Mouse (Mus musculus) inflammation-experienced regulatory T-cells, adult 6 months (primary cell): ENCODE data around the gene Clic5. TPM values are rescaled to one million over a fixed set of nuclear protein-coding genes. Genes with fewer than 3 reads are reported as not detected.

Experiments used
- ATAC-seq: one replicate; pipeline ENCODE4 v1.8.0; 2017
- polyA plus RNA-seq, 3 experiments: library from polyadenylated mRNA; unstranded; fragments of 100-300 nt; shearing (Covaris generic); gene quantifications; one replicate each; pipeline ENCODE4 v1.2.1; 2017

Clic5 gene
- polyA plus RNA-seq, result under 1 TPM in 1 of 3 experiments, not detected in 2; 0.09 TPM

DNA sequence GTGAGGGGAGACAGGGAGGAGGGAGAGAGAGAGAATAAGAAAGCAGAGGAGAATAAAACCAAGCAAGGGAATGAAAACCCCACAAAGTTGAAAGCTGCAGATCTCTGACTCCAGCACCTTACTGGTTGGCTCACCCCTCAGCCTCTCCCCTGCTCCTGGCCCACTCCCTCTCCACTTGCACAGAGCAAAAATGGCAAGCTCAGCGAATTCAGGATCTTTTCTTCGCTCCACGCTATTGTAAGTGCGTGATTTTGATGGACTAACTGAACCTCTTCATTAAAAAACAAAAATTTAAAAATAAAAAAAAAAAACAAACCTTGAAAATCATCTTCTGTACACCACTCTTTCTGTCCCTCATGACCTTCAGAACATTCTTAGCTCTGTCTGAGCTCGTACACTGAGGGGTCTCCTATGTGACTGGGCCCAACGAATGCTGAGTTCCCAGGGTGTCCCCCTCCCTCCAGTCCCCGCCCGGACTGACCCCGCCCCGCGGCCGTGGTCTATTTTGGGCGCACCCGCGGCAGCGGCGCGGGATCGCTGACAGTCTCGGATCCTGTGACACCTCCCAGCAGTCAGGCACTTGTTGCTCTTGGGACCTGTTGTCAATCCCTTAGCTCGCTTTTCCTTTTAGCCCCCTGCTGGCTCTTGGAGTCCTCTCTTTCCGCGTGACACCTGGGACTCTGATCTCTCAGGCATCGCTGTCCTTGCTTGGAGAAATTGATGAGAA lies at the start of gene Clic5:
Clic5 (plus strand) TSS at position 543 of the 727 bp plus-strand sequence.
- ATAC-seq, result peak; percentile 48

DNA sequence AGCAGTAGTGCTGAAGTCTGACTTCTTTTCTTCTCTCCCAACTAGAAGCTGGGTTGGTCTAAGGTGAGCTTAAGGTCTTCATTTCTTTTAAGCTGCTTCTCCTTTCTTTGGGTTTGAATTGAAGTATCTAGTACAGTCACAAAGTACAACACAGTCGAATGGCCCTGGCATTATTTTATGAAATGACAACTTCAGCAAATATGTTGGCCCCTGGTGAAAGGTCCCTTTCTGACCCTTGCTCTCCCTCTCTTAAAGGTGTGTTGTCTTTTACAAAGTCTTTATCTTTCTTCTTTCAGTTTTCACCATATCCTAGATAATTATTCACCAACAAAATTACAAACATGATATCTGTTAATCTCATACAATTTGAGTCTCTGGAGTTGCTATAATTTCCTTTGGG lies 42.6 kb upstream of the Clic5 start:
- ATAC-seq, result no peak

DNA sequence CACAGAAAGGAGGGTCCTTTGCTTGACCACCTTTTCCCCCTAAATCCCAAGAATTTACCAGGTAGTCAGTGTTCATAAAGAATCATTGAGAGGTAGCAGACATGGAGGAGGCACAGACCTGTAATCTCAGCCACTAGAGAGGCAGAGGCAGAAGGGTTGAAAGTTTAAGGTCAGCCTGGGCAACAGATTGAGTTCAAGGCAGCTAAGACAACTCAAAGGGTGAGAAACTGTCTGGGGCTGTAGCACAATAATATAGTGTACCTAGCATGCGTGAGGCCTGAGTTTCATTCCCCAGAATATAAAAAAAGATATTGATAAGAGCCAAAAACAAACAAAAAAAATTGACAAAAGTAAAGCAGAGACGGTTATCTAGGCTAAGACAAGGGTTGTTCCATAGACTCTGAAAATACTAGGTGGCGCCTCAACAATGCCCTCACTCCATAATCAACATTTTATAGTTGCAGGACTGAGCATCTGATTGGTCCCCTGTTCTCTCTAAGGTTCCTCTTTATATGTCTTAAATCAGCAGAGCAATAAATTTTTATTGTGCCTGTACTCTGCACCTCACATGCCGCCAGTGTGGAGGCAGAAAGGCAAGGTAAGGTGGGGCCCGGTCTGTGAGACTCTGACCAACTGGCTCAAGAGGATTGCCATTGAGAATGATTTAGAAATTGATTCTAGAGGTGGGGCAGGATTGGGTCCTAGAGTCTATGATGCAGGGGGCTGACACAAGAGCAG lies 40.1 kb upstream of the Clic5 start:
- no peak for ATAC-seq

DNA sequence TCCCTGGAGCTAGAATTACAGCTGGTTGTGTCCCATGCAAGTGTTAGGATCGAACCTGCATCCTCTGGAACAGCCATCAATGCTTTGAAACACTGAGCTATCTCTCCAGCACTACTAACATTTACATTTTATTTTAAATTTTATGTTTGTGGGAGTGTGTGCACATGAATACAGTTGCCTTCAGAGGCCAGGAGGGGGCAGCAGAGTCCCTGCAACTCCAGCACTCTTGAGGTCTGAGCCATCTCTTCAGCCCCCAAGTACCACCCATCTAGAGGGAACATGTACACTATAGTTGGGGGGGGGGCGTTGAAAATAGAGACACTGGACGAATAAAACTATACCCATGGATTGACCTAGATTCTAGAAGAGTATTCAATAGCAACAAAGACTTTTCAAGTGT lies 37.3 kb upstream of the Clic5 start:
- ATAC-seq, result no peak

DNA sequence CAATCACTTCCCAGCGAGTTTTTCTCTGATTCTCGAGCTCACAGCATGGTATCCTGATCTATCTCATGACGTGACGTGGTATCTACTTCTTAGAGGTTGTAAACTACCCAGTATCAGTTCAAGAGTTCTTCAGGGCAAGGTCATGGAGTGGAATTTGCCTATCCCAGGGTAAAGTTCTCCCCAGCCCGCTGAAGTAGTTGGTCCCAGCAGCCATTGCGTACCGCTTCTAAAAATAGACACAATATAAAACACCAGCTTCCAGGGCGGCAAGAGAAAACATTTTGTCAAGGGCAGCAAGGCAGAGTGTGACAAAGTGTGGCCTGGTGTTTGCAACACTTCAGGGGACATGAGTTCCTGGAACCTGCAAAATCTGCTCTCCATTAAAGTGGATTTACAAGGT lies 36.5 kb upstream of the Clic5 start:
- ATAC-seq, result no peak

DNA sequence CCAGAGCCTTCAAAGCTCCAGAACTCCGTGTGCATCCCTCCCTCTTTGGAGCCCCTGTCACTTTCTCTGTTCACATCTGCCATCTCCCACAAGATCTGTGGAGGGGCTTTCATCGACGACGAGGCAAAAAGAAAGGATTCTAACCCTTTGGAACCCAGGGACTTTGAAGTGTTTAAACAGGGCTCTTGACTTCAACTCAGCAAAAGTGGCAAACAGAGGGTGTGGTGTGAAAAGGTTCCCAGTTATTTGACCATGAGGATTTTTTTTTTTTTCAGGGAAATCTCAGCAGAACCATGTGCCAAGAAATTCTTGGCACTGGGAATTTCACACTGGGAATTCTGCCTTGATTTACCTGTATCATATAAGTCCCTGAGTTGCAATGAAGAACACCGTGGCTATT lies 34.5 kb upstream of the Clic5 start:
- ATAC-seq, result no peak

DNA sequence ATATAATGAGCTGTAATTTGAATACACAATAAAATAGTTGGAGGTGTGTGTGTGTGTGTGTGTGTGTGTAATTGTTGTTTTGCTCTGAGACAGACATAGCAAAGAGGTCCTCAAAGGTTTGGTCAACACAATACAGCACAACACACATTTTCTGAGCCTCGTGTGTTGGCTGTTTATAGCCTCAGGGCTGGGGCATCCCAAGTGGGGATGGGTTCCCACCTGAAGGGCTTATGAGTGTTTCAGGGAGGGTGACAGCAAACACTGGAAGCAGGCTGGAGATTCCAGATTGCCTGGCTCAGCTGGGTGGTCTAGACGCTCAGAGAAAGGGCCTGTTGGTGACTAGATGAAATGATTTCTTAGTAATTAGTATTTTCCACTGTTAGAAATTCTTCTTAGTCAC lies 33.2 kb upstream of the Clic5 start:
- no peak for ATAC-seq

DNA sequence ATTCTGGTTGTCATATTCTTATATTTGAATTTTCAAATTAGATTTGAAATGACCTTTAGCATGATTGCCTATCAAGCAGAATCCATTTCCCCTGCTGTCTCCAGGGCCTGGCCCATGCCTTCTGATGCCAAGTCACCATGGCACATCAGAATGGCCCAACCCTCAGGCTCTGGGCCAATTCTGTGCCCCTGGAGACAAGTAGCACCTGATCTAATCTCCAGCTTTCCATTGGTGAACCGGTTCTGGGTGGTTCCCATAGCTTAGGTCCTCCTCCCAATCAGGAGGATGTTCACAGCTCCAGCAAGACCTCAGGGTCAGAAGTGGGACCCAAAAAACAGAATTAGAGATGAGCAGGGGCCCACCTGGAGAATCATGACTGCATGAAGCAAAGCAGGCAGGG lies 30.2 kb upstream of the Clic5 start:
- no peak for ATAC-seq

DNA sequence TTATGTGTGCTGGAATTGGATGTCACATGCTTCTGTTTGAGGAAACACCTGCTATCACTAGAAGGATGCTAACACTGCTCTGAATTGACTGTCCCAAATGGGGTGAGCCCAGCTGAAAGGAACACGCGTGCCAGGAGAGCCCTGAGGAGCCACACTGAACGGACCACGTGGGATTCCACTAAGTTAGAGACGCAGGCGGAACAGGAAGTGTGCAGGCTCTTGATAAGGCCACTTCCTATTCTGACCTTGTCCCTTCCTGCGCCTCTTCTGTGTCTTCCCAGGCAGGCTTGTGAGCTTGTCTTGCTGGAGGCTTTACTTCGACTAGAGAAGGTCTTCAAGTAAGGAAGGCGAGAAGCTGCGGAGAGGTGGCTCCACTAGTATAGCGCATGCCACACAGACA lies 27.9 kb upstream of the Clic5 start:
- no peak for ATAC-seq

DNA sequence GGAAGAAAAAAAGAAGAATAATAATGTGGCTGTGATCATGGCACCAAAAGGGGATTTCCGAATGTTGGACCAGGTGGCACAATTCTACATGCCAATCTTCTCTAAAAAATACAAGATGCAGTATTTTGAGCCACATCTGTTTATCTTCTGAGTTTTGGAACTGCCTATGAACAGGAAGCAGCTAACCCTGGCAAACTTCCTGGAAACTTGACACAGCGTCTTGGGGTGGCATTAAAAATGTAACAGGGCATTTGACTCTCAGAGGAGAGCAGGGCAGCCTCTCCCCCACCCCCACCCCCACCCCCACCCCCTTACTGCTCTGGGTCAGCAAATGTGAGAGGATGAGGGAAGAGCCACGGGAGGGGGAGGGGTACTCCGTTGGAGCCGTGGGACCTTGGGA lies 25.9 kb upstream of the Clic5 start:
- ATAC-seq, result no peak

DNA sequence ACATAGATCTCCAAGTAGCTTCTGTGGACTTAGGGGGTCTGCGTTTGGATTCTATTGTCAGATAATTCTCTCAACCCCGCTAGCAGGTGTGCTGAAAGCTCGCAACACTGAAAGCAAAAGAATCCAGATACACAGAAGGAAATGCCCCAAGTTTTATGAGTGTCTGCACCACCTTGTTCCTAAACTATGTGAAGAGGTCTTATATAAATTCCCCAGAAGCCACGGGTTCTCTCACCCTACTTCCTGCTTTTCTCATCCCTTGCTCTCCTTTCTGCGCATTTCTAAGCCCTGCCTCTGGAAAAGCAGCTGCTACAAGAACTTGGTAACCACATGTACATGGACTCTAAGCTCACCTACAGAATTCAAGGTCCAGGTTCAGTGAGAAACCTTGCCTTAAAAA lies 25.4 kb upstream of the Clic5 start:
- no peak for ATAC-seq

DNA sequence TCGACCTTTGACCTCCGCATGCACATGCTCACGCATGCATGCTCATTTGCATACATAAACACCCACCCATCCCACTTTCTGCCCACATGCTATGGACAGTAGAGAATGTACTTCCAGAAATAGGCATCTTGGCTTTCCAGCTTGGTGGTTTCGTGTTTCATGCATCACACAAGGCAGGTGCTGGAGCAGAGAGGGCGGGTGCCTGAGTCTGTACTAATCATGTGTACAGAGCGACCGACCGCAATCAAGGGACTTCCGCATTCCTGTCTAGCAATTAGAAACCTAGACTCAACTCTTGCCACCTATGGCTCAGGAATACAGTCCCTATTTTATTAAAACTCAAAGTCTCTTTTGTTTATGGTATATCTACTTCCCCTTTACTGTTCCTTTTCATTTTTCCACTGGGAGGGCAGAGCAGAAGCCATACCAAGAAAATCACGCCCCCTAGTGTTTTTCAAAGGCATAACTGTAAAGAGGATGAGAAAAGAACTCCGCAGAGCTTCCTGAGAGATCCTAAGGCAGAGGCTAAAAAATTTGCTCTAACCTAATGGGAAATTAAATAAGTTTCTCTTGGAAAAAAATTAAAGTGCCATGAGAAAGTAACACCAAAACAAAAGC lies 22.5 kb upstream of the Clic5 start:
- no peak for ATAC-seq

DNA sequence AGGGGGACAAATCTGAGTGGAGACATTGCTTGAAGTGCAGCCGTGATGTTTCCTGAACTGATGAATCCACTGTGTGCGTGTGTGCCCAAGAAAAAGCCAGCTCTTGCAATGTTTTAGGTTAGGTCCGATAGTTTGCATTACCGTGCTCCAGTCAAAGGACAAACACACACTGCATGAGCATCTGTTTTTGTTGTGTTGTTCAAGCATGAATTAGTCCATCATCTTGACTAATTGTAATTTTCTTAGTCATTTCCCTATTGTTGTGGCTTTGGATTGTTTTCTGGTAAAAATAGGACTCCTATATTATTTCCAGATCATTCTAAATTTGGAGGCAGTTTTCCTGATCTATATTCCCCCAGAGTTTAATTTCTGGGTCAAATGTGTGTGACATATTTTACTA lies 18.7 kb upstream of the Clic5 start:
- ATAC-seq, result no peak

DNA sequence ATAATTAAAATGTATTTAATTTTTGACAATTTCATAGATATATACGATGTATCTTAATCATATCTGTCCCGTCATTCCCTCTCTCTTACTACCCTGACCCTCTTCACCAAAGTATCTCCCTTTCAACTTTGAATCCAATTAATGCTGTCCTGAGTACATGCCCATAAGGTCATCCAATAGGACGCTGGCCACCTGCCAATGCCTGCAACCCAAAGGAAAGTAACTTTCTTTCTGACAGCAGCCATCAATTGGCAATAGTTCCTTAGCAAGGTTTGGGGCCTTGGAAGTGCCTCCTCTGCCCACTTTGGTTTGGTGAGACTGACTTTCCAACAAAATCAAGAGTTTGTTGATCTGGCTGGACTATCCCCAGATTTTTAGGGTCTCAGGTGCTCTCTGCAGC lies 18.1 kb upstream of the Clic5 start:
- no peak for ATAC-seq

DNA sequence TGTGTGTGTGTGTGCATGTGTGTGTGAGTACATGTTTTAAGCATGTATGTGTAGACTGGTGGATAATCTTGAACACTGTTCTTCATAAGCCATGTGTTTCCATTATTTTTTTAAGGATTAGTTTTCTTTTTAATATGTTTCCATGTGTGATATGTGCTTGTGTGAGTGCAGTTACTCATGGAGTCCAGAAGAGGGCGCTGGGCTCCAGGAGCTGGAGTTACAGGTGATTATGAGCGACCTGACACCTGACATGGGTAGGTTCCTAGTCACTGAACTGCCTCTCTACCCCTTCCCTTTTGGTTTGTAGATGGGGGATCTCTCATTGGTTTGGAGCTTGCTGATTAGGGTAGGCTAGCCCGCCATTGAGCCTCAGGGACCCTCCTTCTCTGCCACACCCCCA lies 16.5 kb upstream of the Clic5 start:
- ATAC-seq, result no peak

DNA sequence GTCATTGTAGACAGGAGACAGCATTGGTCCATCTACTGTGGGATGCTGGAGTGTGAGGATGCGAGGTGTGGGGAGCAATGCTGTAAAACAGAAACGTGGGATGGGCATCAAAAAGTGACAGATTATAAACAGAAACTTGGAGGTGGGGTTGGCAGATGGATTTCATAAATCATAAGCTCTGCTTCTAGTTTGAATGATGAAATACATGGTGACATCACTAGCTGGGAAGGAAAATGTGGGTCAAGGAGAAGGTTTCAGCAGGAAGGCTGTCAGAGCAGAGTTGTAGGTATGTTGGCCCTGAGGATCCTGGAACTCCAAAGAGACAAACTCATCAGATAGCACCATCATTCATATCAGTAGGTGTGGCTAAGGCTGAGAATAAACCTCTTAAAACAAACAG lies 15.0 kb upstream of the Clic5 start:
- no peak for ATAC-seq

DNA sequence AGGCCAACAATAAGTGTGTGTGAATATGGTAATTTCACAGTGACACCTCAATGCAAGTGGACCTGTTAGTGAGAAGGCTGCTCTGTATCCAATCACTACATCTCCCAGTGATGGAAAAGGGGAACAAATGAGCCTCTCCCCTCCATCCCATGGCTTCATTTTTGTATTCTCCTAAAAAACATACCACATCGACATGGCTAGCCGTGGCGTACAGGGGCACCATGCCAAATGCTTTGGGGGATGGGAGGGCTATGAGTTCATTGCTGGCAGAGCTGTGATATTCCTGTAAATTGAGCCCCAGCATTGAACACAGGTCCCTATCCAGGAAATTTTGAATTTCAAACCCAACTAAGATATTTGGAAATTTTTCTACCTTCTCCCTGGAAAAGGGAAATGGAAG lies 11.1 kb upstream of the Clic5 start:
- no peak for ATAC-seq

DNA sequence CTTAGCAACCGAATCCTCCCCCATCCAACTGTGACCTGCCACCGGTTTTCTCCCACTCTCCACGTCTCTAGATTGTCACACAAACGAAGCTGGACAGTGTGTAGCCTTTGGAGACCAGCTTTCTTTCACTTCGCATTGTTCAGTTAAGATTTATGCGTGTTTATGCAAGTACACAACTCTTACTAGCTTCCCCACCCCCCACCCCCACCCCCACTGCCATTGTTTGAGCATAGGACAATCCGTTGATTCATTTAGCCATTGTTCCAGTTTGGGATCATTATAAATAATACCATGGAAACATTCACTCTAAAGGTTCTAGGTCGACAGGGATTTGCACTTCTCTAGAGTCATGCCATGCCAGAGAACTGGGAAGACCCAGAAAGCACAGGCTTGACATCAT lies 7.0 kb upstream of the Clic5 start:
- no peak for ATAC-seq

DNA sequence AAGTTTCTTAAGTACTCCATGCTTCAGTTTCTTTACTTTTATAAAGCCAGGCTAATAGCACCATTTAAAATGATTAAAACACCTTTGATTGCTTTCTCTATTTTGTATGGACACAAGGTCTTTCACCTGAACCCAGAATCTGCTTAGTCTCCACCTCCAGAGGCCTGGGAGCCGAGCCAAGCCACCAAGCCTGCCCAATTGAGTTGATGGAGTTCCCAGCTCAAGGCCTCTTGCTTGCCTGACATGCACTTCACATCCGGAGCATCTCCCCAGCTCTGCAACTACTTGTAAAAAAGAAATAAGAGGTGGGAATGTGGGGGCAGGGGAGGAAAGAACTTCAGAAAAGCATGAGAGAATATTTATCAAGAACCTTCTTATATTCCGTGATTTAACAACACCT lies 1.5 kb upstream of the Clic5 start:
- no peak for ATAC-seq

DNA sequence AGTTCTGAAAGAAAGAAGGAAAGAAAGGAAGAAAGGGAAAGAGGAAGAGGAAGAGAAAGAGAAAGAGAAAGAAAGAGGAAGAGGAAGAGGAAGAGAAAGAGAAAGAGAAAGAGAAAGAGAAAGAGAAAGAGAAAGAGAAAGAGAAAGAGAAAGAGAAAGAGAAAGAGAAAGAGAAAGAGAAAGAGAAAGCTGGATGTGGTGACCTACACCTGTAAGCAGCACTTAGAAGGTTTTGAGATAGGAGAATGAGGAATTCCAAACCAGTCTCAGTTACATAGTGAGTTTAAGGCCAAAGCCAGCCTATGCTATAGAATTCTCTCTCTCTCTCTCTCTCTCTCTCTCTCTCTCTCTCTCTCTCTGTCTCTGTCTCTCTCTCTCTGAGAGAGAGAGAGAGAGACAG lies 847 bp upstream of the Clic5 start:
- ATAC-seq, result peak; percentile 46

DNA sequence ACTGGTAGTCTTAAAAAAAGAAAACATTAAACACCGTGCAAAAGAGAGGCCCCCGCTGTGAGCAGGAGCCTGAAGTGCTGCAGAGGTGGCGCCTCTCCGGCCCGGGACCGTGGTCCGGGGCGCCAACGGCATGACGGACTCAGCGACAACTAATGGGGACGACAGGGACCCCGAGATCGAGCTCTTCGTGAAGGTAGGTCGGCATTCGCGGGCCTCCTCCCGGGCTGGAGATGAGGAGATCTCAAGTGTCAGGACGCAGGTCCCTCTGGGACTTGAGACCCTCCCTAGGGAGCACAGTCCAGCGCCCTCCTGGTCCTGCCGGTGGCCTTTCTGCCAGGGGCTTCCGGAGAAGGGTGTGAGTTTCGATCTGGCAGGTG lies 373 bp downstream of the Clic5 start:
- ATAC-seq, result no peak

DNA sequence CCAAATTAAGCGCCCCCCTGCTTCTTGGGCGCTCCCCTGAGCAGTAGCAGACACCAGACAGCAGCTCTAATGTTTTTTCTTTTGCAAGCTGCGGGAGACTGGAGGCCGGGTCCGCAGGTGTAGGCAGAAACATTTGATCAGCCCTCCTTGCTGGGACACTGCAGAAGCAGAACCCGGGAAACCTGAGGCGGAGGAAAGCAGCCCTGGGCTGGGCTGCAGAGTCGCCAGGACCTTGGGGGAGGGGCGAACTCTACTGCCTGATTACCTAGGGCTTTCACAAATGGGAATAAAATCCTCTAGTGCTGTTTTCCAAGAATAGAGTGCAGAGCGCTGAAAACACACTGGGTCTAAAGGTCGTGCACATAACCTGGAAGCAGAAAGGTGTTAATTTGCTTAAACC lies 1.3 kb downstream of the Clic5 start:
- ATAC-seq, result no peak

DNA sequence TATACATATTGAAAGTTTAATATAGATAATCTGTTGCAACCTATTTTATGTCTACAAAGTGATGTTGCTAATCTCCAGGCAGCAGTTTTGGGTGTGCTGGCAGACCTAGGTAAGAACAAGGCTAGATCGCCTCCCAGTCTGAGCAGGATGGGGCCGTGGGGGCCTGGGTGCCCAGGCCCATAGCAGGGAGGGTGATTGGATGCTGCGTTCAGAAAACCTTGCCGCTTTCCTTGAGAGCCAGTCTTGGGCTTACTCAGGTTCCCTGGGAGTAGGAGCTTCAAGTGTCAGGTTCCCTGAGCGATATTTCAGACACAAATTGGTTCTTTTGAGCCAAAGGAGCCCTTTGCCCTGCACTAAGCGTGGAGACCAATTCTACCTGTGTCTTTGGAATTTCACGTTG lies 1.9 kb downstream of the Clic5 start:
- ATAC-seq, result no peak

DNA sequence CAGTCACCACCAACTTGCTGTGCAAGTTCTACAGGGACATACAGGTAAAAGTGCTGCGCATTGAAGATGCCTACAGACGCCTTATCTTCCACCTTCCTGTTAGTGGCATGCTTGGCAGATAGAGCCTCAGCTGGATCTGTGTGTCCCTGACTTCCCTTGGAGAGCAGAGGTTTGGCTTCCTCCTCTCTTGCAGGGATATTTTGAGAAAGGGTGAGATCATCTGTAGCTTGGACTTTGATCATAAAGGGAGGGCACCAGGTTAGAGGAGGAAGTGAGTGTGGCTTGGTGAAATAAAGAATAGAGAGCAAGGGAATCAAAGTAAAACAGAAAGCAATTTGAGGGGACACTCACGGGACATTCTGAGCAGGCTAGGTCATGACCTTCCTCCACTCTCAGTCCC lies 4.6 kb downstream of the Clic5 start:
- ATAC-seq, result no peak
